ENCODE assay signal across 8 mouse cellular contexts in the genomic region with DNA sequence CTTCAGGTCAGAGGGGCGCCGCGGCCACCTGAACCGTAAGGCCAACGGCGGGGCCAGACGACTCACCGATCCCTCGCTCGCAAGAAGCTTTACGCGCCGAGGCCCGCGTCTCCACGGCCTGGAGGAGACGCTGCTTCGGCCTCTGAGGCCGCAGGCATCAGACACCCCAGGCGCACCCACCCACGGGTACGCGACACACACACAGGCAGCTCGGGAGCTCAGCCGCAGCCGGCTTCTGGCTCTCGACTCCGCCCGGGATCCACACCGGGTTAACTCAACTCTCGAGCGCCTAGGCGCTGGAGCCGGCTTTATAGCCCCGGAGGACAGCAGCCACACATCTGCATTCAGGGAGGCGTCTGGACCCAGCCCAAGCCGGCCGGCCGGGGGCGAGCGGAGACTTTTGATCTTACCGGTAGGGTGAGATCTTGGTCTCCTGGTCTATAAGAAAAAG. TPM values are rescaled to one million over a fixed set of nuclear protein-coding genes. Genes with fewer than 3 reads are reported as not detected.
DNase-seq lines count a peak whose midpoint lies in the region; ATAC-seq and TF ChIP-seq lines count a peak whose summit lies in the region.

No protein-coding gene starts in this region.

- H3K4me2 ChIP-seq in stomach, embryonic 14.5 days (replicated peaks; ENCODE audit: low read depth, low read length), result peak overlapping the region; percentile 83

- H3K27ac ChIP-seq in spleen, adult 2 months (ENCODE audit: insufficient read depth, low read length), result no peak overlapping the region
- H3K27ac ChIP-seq in heart, embryonic 10.5 days, result peak overlapping the region; percentile 88
- peak overlapping the region; percentile 95; the same call in 1 of the 2 replicates for H3K27ac ChIP-seq in stomach, embryonic 14.5 days (ENCODE audit: low read length)

- no peak for ATAC-seq in stomach, embryonic 14.5 days (ENCODE audit: insufficient number of reproducible peaks, insufficient read depth, low FRiP score, low read depth)

- 2% methylated on average over 42 of the region's 42 CpGs for WGBS in spleen, adult 2 months
- WGBS in heart, embryonic 10.5 days, result under 1% methylated on average over 42 of the region's 42 CpGs
- under 1% methylated on average over 42 of the region's 42 CpGs for WGBS in stomach, embryonic 14.5 days

- no peak for DNase-seq in spleen, adult 2 months (ENCODE audit: low read depth in 1 of 2, low spot score in 2 of 2)
- DNase-seq in spleen, adult 18-20 months, result no peak
- DNase-seq in embryo, embryonic 9.5 days (ENCODE audit: extremely low spot score), result peak; percentile 76
- no peak for DNase-seq in heart, embryonic 10.5 days (ENCODE audit: low spot score)
- peak; percentile 41 for DNase-seq in kidney, adult 9 months
- DNase-seq in lung, postnatal 10 days, result peak; percentile 57
- no peak for DNase-seq in MN1 (ENCODE audit: low spot score)

- H3K4me1 ChIP-seq in spleen, adult 2 months (ENCODE audit: control insufficient read depth, insufficient read depth, insufficient read length), result peaks cover 2% of the 10 kb centered on the region; the same call in 1 of the 2 replicates
- peaks cover 29% of the 10 kb centered on the region for H3K4me1 ChIP-seq in heart, embryonic 10.5 days
- peaks cover 26% of the 10 kb centered on the region; the same call in 1 of the 2 replicates for H3K4me1 ChIP-seq in stomach, embryonic 14.5 days (ENCODE audit: control insufficient read depth, insufficient read depth, low read length)

- H3K4me3 ChIP-seq in spleen, adult 2 months (ENCODE audit: extremely low read depth, insufficient read depth, insufficient read length), result peak overlapping the region; percentile 18; the same call in 1 of the 2 replicates
- H3K4me3 ChIP-seq in heart, embryonic 10.5 days, result peak overlapping the region; percentile 89
- H3K4me3 ChIP-seq in stomach, embryonic 14.5 days (ENCODE audit: low read depth, low read length), result peak overlapping the region; percentile 68

- peaks cover 19% of the 10 kb centered on the region for H3K27me3 ChIP-seq in spleen, adult 2 months (ENCODE audit: control insufficient read depth, insufficient read depth, low read length)
- peaks cover 67% of the 10 kb centered on the region for H3K27me3 ChIP-seq in heart, embryonic 10.5 days (ENCODE audit: insufficient read depth, poor library complexity, severe bottlenecking)
- H3K27me3 ChIP-seq in stomach, embryonic 14.5 days (ENCODE audit: control insufficient read depth, insufficient read depth, low read length), result peaks cover 3% of the 10 kb centered on the region; the same call in 1 of the 2 replicates

- TF ChIP-seq CTCF in spleen, adult 2 months (IDR thresholded peaks at IDR 0.05; ENCODE audit: extremely low read depth, insufficient read depth, insufficient read length, insufficient replicate concordance), result no peak

- TF ChIP-seq POLR2A in spleen, adult 2 months (IDR thresholded peaks at IDR 0.05; ENCODE audit: low read depth, low read length), result no peak

- H3K36me3 ChIP-seq in spleen, adult 2 months (ENCODE audit: control insufficient read depth, insufficient read depth, low read length), result no peaks in the 10 kb centered on the region
- H3K36me3 ChIP-seq in heart, embryonic 10.5 days, result no peaks in the 10 kb centered on the region
- H3K36me3 ChIP-seq in stomach, embryonic 14.5 days (ENCODE audit: control insufficient read depth, insufficient read depth, low read length), result no peaks in the 10 kb centered on the region

- H3K9ac ChIP-seq in stomach, embryonic 14.5 days (replicated peaks; ENCODE audit: low read depth, low read length), result peak overlapping the region; percentile 60

- H3K9me3 ChIP-seq in heart, embryonic 10.5 days, result no peaks in the 10 kb centered on the region
- H3K9me3 ChIP-seq in stomach, embryonic 14.5 days (ENCODE audit: control insufficient read depth, low read depth, low read length), result no peaks in the 10 kb centered on the region

RNA-seq across cellular contexts. Expression of a gene that starts 2.1 kb away (rescaled TPM):
- 1.6 and 3.1 TPM in 2 replicates for polyA plus RNA-seq in spleen, adult 2 months (2012; rRNA removed)
- polyA plus RNA-seq in heart, embryonic 10.5 days (2016; fragmentation: Nextera tagmentation; extraction: Ambion mirVana), result 1.8 and 5.5 TPM in 2 replicates
- 21.6 and 23.3 TPM in 2 replicates for polyA plus RNA-seq in stomach, embryonic 14.5 days (2014; fragmentation: Nextera tagmentation; extraction: Ambion mirVana)

Comparison
In these comparisons a context has a peak if more than half of its experiments do, and no peak if none do; other contexts are left out.
1. DNase-seq: peak in embryo, embryonic 9.5 days (single experiment), kidney, adult 9 months (single experiment) and lung, postnatal 10 days (single experiment); none in spleen, adult 2 months (0 of 2), spleen, adult 18-20 months (0 of 2), heart, embryonic 10.5 days (single experiment) and MN1 (single experiment).
2. H3K4me3 ChIP-seq: peak in every context shown above with its lines; median percentile 89 in heart, embryonic 10.5 days; 68 in stomach, embryonic 14.5 days; 18 in spleen, adult 2 months.